Mouse (Mus musculus) myocyte (in vitro differentiated cells): Measurements from ENCODE around the gene Gm20388. TPM values are rescaled to one million over a fixed set of nuclear protein-coding genes. Genes with fewer than 3 reads are reported as not detected.

Source experiments
- H3K27me3 ChIP-seq: one replicate; pipeline ENCODE4 v1.6.1; 2011; ENCODE audit not compliant: control insufficient read depth, insufficient read depth, insufficient read length
- H3K36me3 ChIP-seq: one replicate; pipeline ENCODE4 v1.6.1; 2011; ENCODE audit not compliant: control insufficient read depth, insufficient read depth
- H3K4me2 ChIP-seq: one replicate; pipeline ENCODE4 v1.6.1; 2011; ENCODE audit warnings: low read depth, control low read depth
- H3K4me3 ChIP-seq: one replicate; pipeline ENCODE4 v1.5.1; 2011; ENCODE audit warnings: mild to moderate bottlenecking, control low read depth, moderate library complexity
- H3K79me2 ChIP-seq: one replicate; pipeline ENCODE4 v1.6.1; 2011; ENCODE audit not compliant: control insufficient read depth, insufficient read depth
- H3ac ChIP-seq: one replicate; pipeline ENCODE4 v1.6.1; 2011; ENCODE audit not compliant: control insufficient read depth, insufficient read length
- CEBPB ChIP-seq: IDR thresholded peaks from 2 replicates; pipeline ENCODE4 v1.6.1; 2011; ENCODE audit warnings: mild to moderate bottlenecking, moderate library complexity; ENCODE audit not compliant: poor library complexity, insufficient read depth, severe bottlenecking
- E2F4 ChIP-seq: IDR thresholded peaks from one replicate; pipeline ENCODE4 v1.6.1; 2011; ENCODE audit warnings: mild to moderate bottlenecking, control low read depth, moderate library complexity; ENCODE audit not compliant: insufficient read depth
- MAX ChIP-seq: IDR thresholded peaks from one replicate; pipeline ENCODE4 v1.6.1; 2011; ENCODE audit warnings: low read depth, mild to moderate bottlenecking, control low read depth
- MYOD1 ChIP-seq, 3 experiments: IDR thresholded peaks; one replicate each; pipeline ENCODE4 v1.6.1; 2011; ENCODE audit warnings: control low read depth in 2 of 3, low read depth in 2 of 3, mild to moderate bottlenecking in 2 of 3, moderate library complexity in 1 of 3; ENCODE audit not compliant: insufficient read length in 2 of 3, control insufficient read depth in 1 of 3
- MYOG ChIP-seq, 3 experiments: IDR thresholded peaks; one replicate each; pipeline ENCODE4 v1.6.1; 2011; ENCODE audit warnings: control low read depth in 2 of 3, low read depth in 2 of 3, mild to moderate bottlenecking in 2 of 3; ENCODE audit not compliant: insufficient read length in 2 of 3, control insufficient read depth in 1 of 3, insufficient read depth in 1 of 3
- POLR2A ChIP-seq: IDR thresholded peaks from one replicate; pipeline ENCODE4 v1.6.1; 2011; ENCODE audit warnings: low read depth, mild to moderate bottlenecking, control low read depth, moderate library complexity; ENCODE audit not compliant: insufficient read length
- POLR2AphosphoS2 ChIP-seq: IDR thresholded peaks from one replicate; pipeline ENCODE4 v1.6.1; 2011; ENCODE audit warnings: low read depth, control low read depth; ENCODE audit not compliant: insufficient read length
- REST ChIP-seq: IDR thresholded peaks from one replicate; pipeline ENCODE4 v1.6.1; 2011; ENCODE audit warnings: mild to moderate bottlenecking, control low read depth, moderate library complexity; ENCODE audit not compliant: insufficient read depth, insufficient read length
- SRF ChIP-seq: IDR thresholded peaks from one replicate; pipeline ENCODE4 v1.6.1; 2011; ENCODE audit warnings: low read depth; ENCODE audit not compliant: control insufficient read depth, insufficient read length
- TCF12 ChIP-seq: IDR thresholded peaks from one replicate; pipeline ENCODE4 v1.6.1; 2011; ENCODE audit warnings: mild to moderate bottlenecking, control low read depth; ENCODE audit not compliant: poor library complexity, insufficient read depth, severe bottlenecking
- TCF3 ChIP-seq: IDR thresholded peaks from one replicate; pipeline ENCODE4 v1.6.1; 2011; ENCODE audit warnings: low read depth, control low read depth; ENCODE audit not compliant: insufficient read length
- USF1 ChIP-seq: IDR thresholded peaks from one replicate; pipeline ENCODE4 v1.6.1; 2011; ENCODE audit warnings: low read depth, mild to moderate bottlenecking, control low read depth, moderate library complexity
- polyA plus RNA-seq: library from polyadenylated mRNA; unstranded; fragments of >200 nt; fragmentation: generic; extraction: Trizol; gene quantifications from one replicate; pipeline ENCODE4 v1.2.1, GENCODE M21; 2012; ENCODE audit warnings: missing spikeins

Gm20388 gene
- polyA plus RNA-seq, 1 experiment = 15.3 TPM

DNA sequence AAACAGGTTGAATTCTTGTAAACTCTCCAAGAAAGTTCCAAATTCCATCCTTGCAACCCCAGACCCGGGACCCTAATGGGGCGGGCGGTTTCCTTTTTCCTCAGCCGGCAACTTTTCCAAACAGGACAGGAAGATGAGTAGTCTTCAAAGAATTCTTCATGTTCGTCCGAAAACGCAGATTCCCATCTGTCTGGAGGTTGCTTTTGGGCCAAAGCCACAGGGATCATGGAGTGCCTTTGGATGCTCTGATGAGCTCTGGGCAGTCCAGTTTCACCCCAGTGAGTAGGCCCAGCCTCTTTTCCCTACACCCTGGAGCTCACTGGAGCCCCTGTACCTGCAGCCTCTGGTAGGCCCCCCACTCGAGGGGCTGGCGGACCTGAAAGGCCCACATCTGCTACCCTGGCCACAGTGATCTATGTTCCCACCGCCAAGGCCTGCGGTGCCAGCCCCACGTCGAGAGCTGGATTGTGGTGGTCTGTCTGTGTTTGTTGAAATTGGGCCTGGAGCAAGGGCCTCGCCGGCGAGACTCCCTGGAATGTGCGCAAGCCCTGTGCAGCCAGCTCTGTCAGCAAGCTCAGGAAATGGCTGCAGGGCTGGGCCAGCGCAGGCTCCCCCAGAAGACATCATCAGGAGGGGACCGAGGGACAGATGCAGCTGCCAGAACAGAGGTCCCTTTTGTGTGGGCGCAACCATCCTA is 1567.4 kb downstream of the Gm20388 start:
- Histone ChIP-seq H3K27me3 (peaks cover 5% of the 10 kb centered on the region), H3K36me3 (no peaks in the 10 kb centered on the region)
- TF ChIP-seq TCF12 = no peak
- no peak for TF ChIP-seq USF1
- no peak for TF ChIP-seq MAX
- TF ChIP-seq MYOD1 (IDR thresholded peaks at IDR 0.05; ENCODE audit: control insufficient read depth in 1 of 3, insufficient read length in 2 of 3, low read depth in 2 of 3) = no peak
- no peak for TF ChIP-seq MYOG (IDR thresholded peaks at IDR 0.05; ENCODE audit: control insufficient read depth in 1 of 3, insufficient read depth in 1 of 3, insufficient read length in 2 of 3, low read depth in 2 of 3)
- no peak for TF ChIP-seq CEBPB
- TF ChIP-seq SRF = no peak
- no peak for TF ChIP-seq POLR2A
- TF ChIP-seq REST = no peak
- TF ChIP-seq POLR2AphosphoS2 = no peak
- no peak for TF ChIP-seq TCF3

DNA sequence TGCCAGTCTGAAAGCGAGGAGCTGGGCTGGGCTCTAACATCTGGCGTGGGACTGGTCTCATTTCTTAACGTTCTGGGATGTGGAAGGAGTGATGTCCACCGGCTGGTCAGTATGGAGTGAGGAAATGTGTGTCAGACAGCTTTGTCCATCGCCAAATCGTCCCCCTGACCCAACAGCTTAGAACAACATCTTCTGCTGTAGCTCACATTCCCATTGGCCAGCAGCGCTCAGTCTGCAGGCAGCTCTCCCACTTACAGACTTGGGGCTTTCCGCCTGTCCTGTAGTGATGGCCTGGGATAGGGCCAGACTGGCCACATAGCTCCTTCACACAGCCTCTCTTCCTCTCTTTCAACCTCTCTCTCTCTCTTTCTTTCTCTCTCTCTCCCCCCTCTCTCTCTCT is 1568.5 kb downstream of the Gm20388 start:
- peaks cover 5% of the 10 kb centered on the region for H3K27me3 ChIP-seq
- H3K4me2 ChIP-seq = no peak overlapping the region
- H3K4me3 ChIP-seq = no peak overlapping the region
- no peak overlapping the region for H3ac ChIP-seq
- H3K36me3 ChIP-seq = no peaks in the 10 kb centered on the region
- no peaks in the 10 kb centered on the region for H3K79me2 ChIP-seq
- TF ChIP-seq POLR2AphosphoS2 (no peak), MAX (no peak), REST (no peak)

More for the DNA sequence above, 1567.4 kb downstream of the Gm20388 start:
- Histone ChIP-seq H3K4me3 (no peak overlapping the region), H3K79me2 (no peaks in the 10 kb centered on the region), H3K4me2 (no peak overlapping the region), H3ac (no peak overlapping the region)

DNA sequence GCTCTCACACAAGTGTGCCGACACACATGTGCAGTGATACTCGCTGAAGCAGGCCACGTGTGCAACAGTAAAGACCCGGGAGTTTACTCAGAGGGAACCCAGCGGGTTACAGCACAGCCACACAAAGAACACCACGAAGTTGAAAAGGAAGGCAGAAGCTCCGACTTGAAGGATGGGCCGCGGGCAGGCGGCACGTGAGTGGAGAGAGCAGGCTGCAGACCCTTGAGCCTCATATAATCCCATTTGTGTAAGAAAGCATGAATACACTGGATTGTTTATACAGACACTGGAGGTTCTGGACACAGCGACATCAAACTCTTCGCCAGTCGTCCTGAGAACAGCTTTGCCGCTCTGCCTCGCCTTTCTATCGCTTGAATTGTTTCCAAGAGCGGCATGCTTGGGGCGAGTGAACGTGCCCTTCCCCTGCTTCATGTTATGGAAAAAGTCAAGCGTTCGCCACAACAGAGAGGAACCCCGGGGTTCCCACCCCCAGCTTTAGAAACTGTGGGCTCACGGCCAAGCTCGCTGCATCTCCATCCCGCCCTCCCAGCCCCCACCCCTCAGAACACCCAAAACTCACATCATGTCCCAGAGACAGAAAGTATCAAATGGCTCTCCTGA is 1569.9 kb downstream of the Gm20388 start:
- Histone ChIP-seq H3K27me3 (peaks cover 5% of the 10 kb centered on the region), H3ac (no peak overlapping the region), H3K36me3 (no peaks in the 10 kb centered on the region), H3K79me2 (no peaks in the 10 kb centered on the region), H3K4me2 (no peak overlapping the region), H3K4me3 (no peak overlapping the region)
- TF ChIP-seq CEBPB = no peak
- no peak for TF ChIP-seq MYOG (IDR thresholded peaks at IDR 0.05; ENCODE audit: control insufficient read depth in 1 of 3, insufficient read depth in 1 of 3, insufficient read length in 2 of 3, low read depth in 2 of 3)
- TF ChIP-seq USF1 = no peak
- TF ChIP-seq POLR2AphosphoS2 = no peak
- no peak for TF ChIP-seq MAX
- TF ChIP-seq MYOD1 (IDR thresholded peaks at IDR 0.05; ENCODE audit: control insufficient read depth in 1 of 3, insufficient read length in 2 of 3, low read depth in 2 of 3) = no peak
- no peak for TF ChIP-seq E2F4
- TF ChIP-seq TCF3 = no peak
- TF ChIP-seq TCF12 = no peak
- no peak for TF ChIP-seq POLR2A
- no peak for TF ChIP-seq REST
- no peak for TF ChIP-seq SRF

DNA sequence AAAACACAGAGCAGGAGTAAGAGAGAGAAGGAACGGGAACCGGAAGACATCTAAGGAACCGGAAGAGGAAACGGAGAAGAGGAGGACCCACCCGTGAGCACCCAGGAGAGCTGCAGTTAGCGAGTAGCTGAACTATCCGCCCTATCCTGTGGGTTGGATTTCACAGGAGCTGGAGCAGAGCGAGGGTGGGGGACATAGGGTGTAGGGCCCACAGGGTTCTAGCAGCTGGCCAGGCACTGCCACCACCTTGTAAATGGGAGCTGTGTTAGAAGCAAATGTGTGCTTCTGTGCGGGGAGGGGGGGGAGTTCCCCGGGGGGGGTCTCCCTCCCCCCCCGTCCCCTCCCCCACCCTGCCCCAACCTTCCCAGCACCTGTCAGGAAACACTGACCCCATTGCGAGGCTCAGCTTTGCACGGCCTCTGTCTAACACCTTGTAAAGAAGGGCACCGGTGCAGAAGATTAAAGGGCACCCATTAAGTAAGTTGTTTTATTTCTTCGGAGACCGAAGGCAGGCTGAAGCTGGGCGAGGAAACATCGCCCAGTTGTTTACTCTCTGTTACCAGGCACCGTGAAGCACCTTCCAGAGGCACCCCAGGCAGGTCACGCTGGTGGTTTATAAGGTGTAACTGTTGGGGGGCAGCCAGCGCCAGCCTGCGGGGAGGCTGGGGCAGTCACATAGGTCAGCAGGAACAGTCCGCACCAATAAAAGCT is 1573.6 kb downstream of the Gm20388 start:
- TF ChIP-seq MAX (no peak), POLR2AphosphoS2 (no peak), MYOG (IDR thresholded peaks at IDR 0.05; ENCODE audit: control insufficient read depth in 1 of 3, insufficient read depth in 1 of 3, insufficient read length in 2 of 3, low read depth in 2 of 3) (no peak), E2F4 (no peak), REST (no peak), POLR2A (no peak), USF1 (no peak), TCF3 (no peak), SRF (no peak), CEBPB (no peak), TCF12 (no peak), MYOD1 (IDR thresholded peaks at IDR 0.05; ENCODE audit: control insufficient read depth in 1 of 3, insufficient read length in 2 of 3, low read depth in 2 of 3) (no peak)
- no peaks in the 10 kb centered on the region for H3K36me3 ChIP-seq
- H3K79me2 ChIP-seq = no peaks in the 10 kb centered on the region
- no peak overlapping the region for H3K4me3 ChIP-seq
- no peak overlapping the region for H3K4me2 ChIP-seq
- H3K27me3 ChIP-seq = peaks cover 5% of the 10 kb centered on the region
- no peak overlapping the region for H3ac ChIP-seq
